Mouse (Mus musculus) frontal cortex, postnatal 14 days (tissue): ENCODE results near the gene Tbc1d8.
A peak's percentile ranks its signal among the peaks of the same experiment; 100 is the strongest.

Experiments used
- DNase-seq, 2 experiments: peaks; one replicate each; pipeline ENCODE4 v3.0.0; 2022; ENCODE audit warnings: low spot score in 2 of 2

The Tbc1d8 gene

GRCm38 (mm10) chr1:39446178-39446577, 32.4 kb downstream of the Tbc1d8 start:
- DNase-seq = peak; percentile 47 to 65

DNA sequence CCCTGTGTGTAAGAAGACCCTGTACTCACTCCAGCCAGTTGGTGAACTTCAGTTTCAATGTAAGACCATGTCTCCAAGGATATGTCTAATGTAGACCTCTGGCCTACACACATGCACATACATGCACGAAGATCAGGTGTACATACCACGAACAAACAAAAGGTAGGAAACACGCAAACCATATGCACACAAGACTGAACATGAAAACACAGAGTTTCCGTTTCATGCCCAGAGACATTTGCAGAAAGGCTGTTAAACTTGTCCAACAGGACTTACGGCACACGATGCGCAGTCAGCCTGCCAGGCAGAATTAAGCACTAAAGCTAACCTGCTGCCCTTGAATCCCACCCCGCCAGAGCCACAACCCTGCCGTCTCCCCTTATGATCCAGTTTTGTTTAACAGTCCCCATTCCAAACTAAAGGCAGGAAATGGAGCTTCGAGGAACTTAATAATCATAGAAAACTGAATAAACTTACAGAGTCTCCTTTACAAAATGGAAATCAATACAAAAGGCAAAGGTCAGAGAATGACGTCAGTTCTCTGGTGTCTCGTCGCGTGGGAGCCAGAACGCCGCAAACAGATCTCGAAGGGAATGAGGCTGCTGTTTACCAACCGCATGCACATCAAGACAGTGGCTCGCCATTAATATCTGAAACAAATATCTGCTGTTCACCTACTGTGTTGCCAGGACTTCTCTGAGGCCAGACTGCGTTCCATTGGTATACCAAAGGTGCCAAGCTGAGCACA, 33.1 kb downstream of the Tbc1d8 start:
- no peak for DNase-seq

GRCm38 (mm10) chr1:39443764-39444163, 34.8 kb downstream of the Tbc1d8 start:
- DNase-seq = no peak

- peak; percentile 35 to 37 for DNase-seq
These were observed 36.9 kb downstream of the Tbc1d8 start for GRCm38 (mm10) chr1:39441686-39442085.

GRCm38 (mm10) chr1:39439661-39440548, 38.6 kb downstream of the Tbc1d8 start:
- no peak for DNase-seq

- DNase-seq = no peak
These were observed 39.9 kb downstream of the Tbc1d8 start for GRCm38 (mm10) chr1:39438629-39439028.

- no peak for DNase-seq
These were observed 44.3 kb downstream of the Tbc1d8 start for GRCm38 (mm10) chr1:39434264-39434663.

DNA sequence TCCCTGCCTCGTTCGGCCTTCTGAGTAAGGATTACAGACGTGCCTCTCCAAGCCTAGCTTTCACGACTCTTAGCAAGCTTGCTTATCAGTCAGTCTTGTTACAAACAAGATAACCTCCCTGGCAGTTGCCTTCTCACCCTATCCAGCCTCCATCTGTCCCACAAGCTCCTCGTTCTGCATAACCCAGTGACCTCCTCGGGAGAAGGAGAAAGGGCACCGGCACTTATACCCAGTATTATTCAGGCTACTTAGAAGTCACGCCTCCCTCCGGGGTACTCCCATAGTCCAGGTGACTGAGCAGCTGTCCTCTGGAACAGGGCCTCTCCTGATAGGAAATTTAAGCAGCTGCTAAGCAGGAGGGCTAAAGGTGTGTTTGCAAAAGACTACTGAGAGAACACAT, 48.5 kb downstream of the Tbc1d8 start:
- DNase-seq = no peak

DNA sequence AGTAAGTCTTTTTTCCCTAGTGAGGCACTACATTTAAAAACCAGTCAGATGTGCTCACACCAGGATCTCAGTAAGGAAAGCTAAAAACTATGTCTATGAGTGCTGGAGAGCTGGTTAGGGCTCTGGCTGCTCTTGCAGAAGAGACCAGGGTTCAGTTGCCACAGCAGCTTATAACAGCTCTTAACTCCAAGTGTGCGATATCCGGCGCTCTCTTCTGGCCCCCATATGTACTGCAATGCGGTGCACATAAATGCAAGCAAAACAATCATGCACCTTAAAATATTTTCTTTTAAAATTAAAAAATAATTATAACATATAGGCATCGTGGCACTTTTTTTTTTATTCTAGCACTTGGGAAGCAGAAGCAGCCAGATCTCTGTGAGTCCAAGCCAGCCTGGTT, 49.5 kb downstream of the Tbc1d8 start:
- no peak for DNase-seq

- no peak for DNase-seq
These were observed 50.3 kb downstream of the Tbc1d8 start for GRCm38 (mm10) chr1:39428280-39428679.

DNA sequence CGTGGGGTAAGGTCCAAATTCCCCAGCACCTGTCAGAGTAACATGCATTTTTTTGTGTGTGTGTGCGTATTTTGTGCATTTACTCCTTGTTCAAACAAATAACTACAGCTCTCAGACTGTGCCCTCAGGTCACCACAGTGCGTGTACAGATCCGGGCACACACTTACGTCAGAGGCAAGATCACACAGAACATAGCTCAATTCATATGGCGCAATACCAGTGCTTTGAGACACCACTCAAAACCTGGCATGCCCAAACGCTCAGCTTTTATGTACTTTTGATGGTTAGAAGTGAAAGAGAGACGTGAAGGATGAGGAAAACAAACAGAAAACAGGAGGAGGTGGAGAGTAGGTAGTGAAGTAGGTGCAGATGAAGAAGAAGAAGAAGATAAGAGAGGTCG, 53.1 kb downstream of the Tbc1d8 start:
- no peak for DNase-seq

DNA sequence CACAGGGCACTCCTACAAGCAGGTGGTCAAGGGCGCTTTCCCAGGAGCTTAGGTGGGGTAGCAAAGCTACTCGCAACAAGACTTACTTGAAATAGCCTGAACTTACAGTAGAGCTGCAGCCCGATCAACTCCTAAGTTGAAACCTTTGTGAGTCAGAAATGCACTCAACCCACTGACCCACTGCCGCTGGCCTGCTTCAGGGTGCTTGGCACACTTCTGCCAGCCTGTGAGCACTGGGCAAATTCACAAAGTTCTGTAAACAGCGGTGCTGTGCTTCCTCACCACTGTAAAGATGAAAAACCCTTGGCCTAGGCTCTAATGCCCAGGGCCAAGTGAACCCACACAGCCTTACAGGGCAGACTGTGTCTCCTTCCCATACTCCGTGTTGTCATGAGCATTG, 57.6 kb downstream of the Tbc1d8 start:
- DNase-seq = no peak

DNA sequence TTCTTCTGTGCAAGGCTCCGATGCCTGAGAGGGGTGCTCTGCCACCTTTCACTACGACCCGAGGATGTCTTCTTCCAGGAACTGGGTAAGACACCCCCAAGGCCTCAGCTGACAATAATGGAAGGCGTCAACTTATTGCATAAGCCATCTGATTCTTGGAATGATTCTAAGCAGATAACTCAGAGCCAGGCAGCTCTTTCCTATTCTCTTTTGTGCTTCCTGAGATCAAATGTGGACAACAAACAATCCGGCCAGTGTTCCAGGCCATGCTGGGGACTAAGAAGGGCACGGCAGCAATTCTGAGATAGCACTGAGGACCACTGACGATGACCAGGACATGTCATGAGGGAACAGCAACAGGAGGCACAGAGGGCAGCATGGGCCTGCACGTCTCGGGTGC, 59.7 kb downstream of the Tbc1d8 start:
- DNase-seq = no peak

DNA sequence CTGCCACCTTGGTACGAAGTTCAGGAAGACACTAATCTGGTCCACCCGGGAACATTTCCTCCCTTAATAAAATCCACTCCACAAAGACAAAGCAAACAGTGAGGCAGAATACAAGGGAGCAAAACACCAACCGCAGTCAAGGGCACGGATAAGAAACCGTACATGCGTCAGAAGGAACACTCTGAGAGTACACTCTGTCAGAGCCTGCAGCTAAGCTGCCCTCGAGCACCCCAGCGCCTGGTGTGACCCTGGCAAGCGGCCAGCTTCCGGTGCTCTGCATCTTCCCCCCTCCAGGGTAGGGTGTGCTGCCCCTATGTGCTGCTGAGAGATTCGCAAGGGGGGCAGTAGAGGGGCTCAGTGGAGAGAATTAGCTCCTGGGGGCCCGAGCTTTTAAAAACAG, 60.7 kb downstream of the Tbc1d8 start:
- no peak for DNase-seq

DNA sequence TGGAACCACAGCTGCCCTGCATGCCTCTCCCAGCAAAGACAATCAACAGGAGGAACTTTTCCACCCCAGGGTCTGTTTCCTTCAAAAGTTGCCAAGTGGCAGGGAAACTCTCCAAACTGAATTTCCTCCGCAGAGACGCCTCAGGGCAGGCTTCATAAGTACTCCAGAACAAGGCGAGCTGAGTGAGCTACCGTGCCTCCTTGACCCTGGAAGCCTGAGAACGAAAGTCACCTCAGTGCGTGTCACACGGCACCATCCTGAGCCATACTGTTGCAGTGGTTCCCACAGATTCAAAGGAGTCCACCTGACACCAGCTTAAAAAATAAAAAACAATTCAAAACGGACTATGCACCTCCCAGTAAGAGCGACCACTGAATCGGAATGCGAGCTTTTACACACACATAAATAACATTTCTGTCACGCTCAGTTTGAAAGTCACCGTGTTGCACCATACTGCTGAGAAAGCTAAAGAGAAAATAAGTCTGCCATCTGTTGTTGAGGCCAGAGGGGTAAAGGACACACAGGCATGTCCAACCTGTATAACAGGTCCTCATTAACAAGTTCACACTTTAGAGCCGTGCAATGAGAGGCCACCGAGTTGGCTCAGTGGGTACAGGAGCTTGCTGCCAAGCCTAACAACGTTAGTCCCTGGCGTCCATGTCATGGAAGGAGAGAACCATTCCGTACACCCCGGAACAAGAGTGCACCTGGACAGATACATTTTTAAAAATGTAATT, 68.3 kb downstream of the Tbc1d8 start:
- DNase-seq = no peak

DNA sequence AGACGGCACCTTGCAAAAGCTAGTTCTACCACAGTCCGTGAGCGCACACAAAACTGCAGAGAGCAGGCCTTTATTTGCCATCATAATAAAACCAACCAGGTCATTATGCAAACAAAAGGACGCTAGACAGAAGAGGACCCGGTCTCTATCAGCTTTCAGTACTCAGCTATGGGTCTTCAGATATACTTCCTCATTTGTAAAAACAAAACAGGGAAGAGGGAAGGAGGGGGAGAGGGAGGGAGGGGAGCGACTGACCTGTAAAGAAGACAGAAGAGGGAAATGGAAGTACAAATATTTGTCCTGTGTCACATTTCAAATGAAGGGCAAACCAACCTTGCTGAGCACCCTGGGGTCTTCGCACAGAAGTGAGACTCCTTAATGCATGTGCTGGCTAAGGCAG, 69.9 kb downstream of the Tbc1d8 start:
- no peak for DNase-seq

DNA sequence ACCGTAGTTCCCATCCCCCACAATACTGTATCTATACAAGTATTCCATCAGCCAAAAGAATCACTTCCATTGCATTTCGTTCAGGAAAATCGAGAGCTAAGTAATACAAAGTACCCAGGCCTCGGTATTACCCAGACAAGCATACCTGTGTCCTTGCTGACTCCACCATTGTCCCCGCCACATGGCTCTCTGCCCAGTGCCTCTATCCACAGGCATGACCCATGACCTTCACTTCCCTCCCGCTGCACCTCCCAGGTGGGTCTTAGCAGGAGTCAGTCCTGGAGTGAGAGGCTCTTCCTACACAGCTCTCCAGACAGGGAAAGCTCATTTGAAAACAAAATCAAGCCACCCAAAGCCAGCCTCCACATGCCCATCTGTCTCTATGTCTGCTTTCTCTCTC, 70.4 kb downstream of the Tbc1d8 start:
- no peak for DNase-seq

GRCm38 (mm10) chr1:39407108-39407507, 71.4 kb downstream of the Tbc1d8 start:
- DNase-seq = no peak

DNA sequence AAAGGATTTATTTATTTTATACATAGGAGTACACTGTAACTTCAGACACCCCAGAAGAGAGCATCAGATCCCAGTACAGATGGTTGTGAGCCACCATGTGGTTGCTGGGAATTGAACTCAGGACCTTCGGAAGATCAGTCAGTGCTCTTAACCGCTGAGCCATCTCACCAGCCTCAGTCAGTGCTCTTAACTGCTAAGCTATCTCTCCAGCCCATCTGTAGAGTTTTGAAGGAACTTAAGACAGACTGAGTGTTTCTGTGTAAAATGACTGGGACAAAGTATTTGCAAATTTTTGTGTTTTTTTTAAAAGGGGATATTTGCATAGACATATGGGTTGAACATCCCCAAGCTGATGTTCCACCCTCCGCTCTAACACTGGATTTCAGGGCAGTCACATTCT, 78.4 kb downstream of the Tbc1d8 start:
- DNase-seq = no peak

- DNase-seq = no peak
These were observed 79.3 kb downstream of the Tbc1d8 start for GRCm38 (mm10) chr1:39399228-39399627.

DNA sequence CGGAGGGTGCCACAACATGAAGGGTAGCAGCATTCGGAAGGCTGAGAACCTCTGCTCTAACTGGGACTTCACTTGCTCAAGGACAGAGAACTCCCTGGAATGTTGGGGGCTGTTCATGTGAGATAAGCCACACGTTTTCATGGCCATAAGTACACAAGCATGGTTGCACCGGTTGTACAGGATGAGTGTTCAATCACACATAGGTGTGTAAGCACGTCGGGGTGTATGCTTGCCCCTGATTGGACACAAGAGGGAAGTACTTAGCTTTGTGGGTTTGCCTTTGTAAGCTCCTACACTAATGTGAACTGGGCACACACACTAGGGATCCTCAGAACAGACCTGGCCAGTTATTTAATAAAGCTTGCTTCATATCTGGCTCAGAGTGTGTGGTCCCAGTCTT, 80.3 kb downstream of the Tbc1d8 start:
- DNase-seq = no peak

GRCm38 (mm10) chr1:39396347-39396746, 82.2 kb downstream of the Tbc1d8 start:
- DNase-seq = no peak
